Mouse (Mus musculus) forebrain, postnatal 0 days (tissue): ENCODE results near the gene Tmcc2. TPM values are rescaled to one million over a fixed set of nuclear protein-coding genes. Genes with fewer than 3 reads are reported as not detected.

Experiments
- ATAC-seq: fragments of 200-750 bp; cut with Nextera tagmentation; 2 replicates; pipeline ENCODE4 v1.8.0; 2017; ENCODE audit warnings: mild to moderate bottlenecking, moderate library complexity
- DNase-seq: peaks from one replicate; pipeline ENCODE4 v3.0.0-alpha.2; 2015
- H3K27ac ChIP-seq: fragments of 300-500 bp; sonication (generic); 2 replicates; pipeline ENCODE4 v1.5.1; 2014; ENCODE audit warnings: low read depth, mild to moderate bottlenecking, antibody characterized with exemption, low read length, moderate library complexity, mixed read lengths
- H3K27me3 ChIP-seq: fragments of 300-500 bp; sonication (generic); 2 replicates; pipeline ENCODE4 v1.6.1; 2014; ENCODE audit warnings: mild to moderate bottlenecking, low read length, mixed read lengths; ENCODE audit not compliant: insufficient read depth
- H3K36me3 ChIP-seq: fragments of 300-500 bp; sonication (generic); 2 replicates; pipeline ENCODE4 v1.6.1; 2014; ENCODE audit warnings: mild to moderate bottlenecking, moderate library complexity; ENCODE audit not compliant: insufficient read depth
- H3K4me1 ChIP-seq: fragments of 300-500 bp; sonication (generic); 2 replicates; pipeline ENCODE4 v1.6.1; 2014; ENCODE audit warnings: antibody characterized with exemption; ENCODE audit not compliant: insufficient read depth
- H3K4me2 ChIP-seq: fragments of 300-500 bp; sonication (generic); 2 replicates; pipeline ENCODE4 v1.6.1; 2014; ENCODE audit warnings: low read depth, mild to moderate bottlenecking, moderate library complexity
- H3K4me3 ChIP-seq: fragments of 300-500 bp; sonication (generic); 2 replicates; pipeline ENCODE4 v1.5.1; 2014; ENCODE audit warnings: low read depth, low read length, mixed read lengths
- H3K9ac ChIP-seq: fragments of 300-500 bp; sonication (generic); 2 replicates; pipeline ENCODE4 v1.6.1; 2014; ENCODE audit warnings: mild to moderate bottlenecking
- H3K9me3 ChIP-seq: fragments of 300-500 bp; sonication (generic); 2 replicates; pipeline ENCODE4 v1.6.1; 2016; ENCODE audit warnings: low read length
- CTCF ChIP-seq: sonication (generic); IDR thresholded peaks from 2 replicates; pipeline ENCODE4 v1.5.1; 2016; ENCODE audit warnings: antibody characterized with exemption, control low read depth, low read depth
- WGBS: fragments of 180-500 bp; shearing (Covaris S2); extraction: QIAGEN DNeasy Blood & Tissue Kit; methylation state at CpG from one replicate; pipeline ENCODE4 v1.1.7; 2014; 5-methylcytosine and 5-hydroxymethylcytosine counted together
- polyA plus RNA-seq: library from polyadenylated mRNA; unstranded; fragments of >200 nt; fragmentation: Nextera tagmentation; extraction: Ambion mirVana; gene quantifications from 2 replicates; pipeline ENCODE4 v1.2.1, GENCODE M21; 2015
- total RNA-seq: library from RNA; depleted of rRNA; stranded (reverse); fragments of >200 nt; gene quantifications from 2 replicates; pipeline ENCODE4 v1.2.3, GENCODE M21; 2014

Tmcc2 gene
- total and polyA plus RNA-seq, 2 experiments from 2014 or later: 41.9 to 104 TPM

GRCm38 (mm10) chr1:132348401-132348800, 42.7 kb downstream of the Tmcc2 start:
- no peak for ATAC-seq
- Histone ChIP-seq H3K9me3 (no peaks in the 10 kb centered on the region), H3K4me2 (no peak overlapping the region), H3K27me3 (no peaks in the 10 kb centered on the region), H3K9ac (no peak overlapping the region), H3K27ac (no peak overlapping the region), H3K4me1 (no peaks in the 10 kb centered on the region), H3K36me3 (no peaks in the 10 kb centered on the region), H3K4me3 (no peak overlapping the region)
- no peak for DNase-seq
- TF ChIP-seq CTCF: no peak
- WGBS: 89% methylated on average over 5 of the region's 5 CpGs

GRCm38 (mm10) chr1:132346951-132347350, 44.1 kb downstream of the Tmcc2 start:
- ATAC-seq (no peak), DNase-seq (no peak)
- H3K4me1 ChIP-seq: no peaks in the 10 kb centered on the region
- no peak overlapping the region for H3K9ac ChIP-seq
- H3K27ac ChIP-seq: no peak overlapping the region
- H3K36me3 ChIP-seq: no peaks in the 10 kb centered on the region
- no peak overlapping the region for H3K4me2 ChIP-seq
- H3K4me3 ChIP-seq: no peak overlapping the region
- TF ChIP-seq CTCF: no peak
- H3K27me3 ChIP-seq: no peaks in the 10 kb centered on the region
- no peaks in the 10 kb centered on the region for H3K9me3 ChIP-seq

GRCm38 (mm10) chr1:132346134-132346851, 44.8 kb downstream of the Tmcc2 start:
- DNase-seq (no peak), ATAC-seq (no peak)
- Histone ChIP-seq H3K4me3 (no peak overlapping the region), H3K4me1 (no peaks in the 10 kb centered on the region), H3K36me3 (no peaks in the 10 kb centered on the region), H3K9me3 (no peaks in the 10 kb centered on the region), H3K4me2 (no peak overlapping the region), H3K9ac (no peak overlapping the region), H3K27ac (no peak overlapping the region), H3K27me3 (no peaks in the 10 kb centered on the region)
- WGBS: 91% methylated on average over 12 of the region's 12 CpGs
- no peak for TF ChIP-seq CTCF

GRCm38 (mm10) chr1:132345514-132345913, 45.6 kb downstream of the Tmcc2 start:
- H3K4me1 ChIP-seq: no peaks in the 10 kb centered on the region
- H3K9ac ChIP-seq: no peak overlapping the region
- no peak overlapping the region for H3K4me3 ChIP-seq
- TF ChIP-seq CTCF: no peak
- no peak overlapping the region for H3K27ac ChIP-seq
- H3K9me3 ChIP-seq: no peaks in the 10 kb centered on the region
- no peaks in the 10 kb centered on the region for H3K27me3 ChIP-seq
- no peak overlapping the region for H3K4me2 ChIP-seq
- 77% methylated on average over 4 of the region's 4 CpGs for WGBS
- H3K36me3 ChIP-seq: no peaks in the 10 kb centered on the region
- ATAC-seq: no peak
- no peak for DNase-seq

- H3K27me3 ChIP-seq: no peaks in the 10 kb centered on the region
- no peak for TF ChIP-seq CTCF
- WGBS: 83% methylated on average over 1 of the region's 1 CpGs
- H3K36me3 ChIP-seq: no peaks in the 10 kb centered on the region
- no peaks in the 10 kb centered on the region for H3K4me1 ChIP-seq
- no peak overlapping the region for H3K27ac ChIP-seq
- DNase-seq (no peak), ATAC-seq (no peak)
- H3K9ac ChIP-seq: no peak overlapping the region
- no peaks in the 10 kb centered on the region for H3K9me3 ChIP-seq
- no peak overlapping the region for H3K4me2 ChIP-seq
- no peak overlapping the region for H3K4me3 ChIP-seq
Observed at GRCm38 (mm10) chr1:132343656-132344055, 47.4 kb downstream of the Tmcc2 start.

GRCm38 (mm10) chr1:132343191-132343590, 47.9 kb downstream of the Tmcc2 start:
- ATAC-seq (no peak), DNase-seq (no peak)
- H3K27me3 ChIP-seq: no peaks in the 10 kb centered on the region
- H3K4me3 ChIP-seq: no peak overlapping the region
- WGBS: 94% methylated on average over 2 of the region's 2 CpGs
- H3K9me3 ChIP-seq: no peaks in the 10 kb centered on the region
- H3K27ac ChIP-seq: no peak overlapping the region
- H3K36me3 ChIP-seq: no peaks in the 10 kb centered on the region
- H3K9ac ChIP-seq: no peak overlapping the region
- no peak for TF ChIP-seq CTCF
- no peaks in the 10 kb centered on the region for H3K4me1 ChIP-seq
- H3K4me2 ChIP-seq: no peak overlapping the region

GRCm38 (mm10) chr1:132342518-132342917, 48.6 kb downstream of the Tmcc2 start:
- no peak for TF ChIP-seq CTCF
- H3K4me1 ChIP-seq: no peaks in the 10 kb centered on the region
- H3K27ac ChIP-seq: no peak overlapping the region
- ATAC-seq (no peak), DNase-seq (no peak)
- no peak overlapping the region for H3K4me3 ChIP-seq
- no peaks in the 10 kb centered on the region for H3K27me3 ChIP-seq
- no peak overlapping the region for H3K4me2 ChIP-seq
- H3K9ac ChIP-seq: no peak overlapping the region
- 73% methylated on average over 3 of the region's 3 CpGs for WGBS
- no peaks in the 10 kb centered on the region for H3K9me3 ChIP-seq
- H3K36me3 ChIP-seq: no peaks in the 10 kb centered on the region
